Mouse (Mus musculus) induced T-regulatory cell, adult 2 months (primary cell): ENCODE measurements at regions not wholly inside any gene's neighbourhood (a gene's known extent, or its start where the extent isn't known, plus 50 kb on each side); places are given as distances from the start of the nearest gene placed in this dataset.

Experiments
- DNase-seq: peaks from one replicate; pipeline ENCODE4 v3.0.0-alpha.2; 2012; ENCODE audit warnings: low read depth

DNA sequence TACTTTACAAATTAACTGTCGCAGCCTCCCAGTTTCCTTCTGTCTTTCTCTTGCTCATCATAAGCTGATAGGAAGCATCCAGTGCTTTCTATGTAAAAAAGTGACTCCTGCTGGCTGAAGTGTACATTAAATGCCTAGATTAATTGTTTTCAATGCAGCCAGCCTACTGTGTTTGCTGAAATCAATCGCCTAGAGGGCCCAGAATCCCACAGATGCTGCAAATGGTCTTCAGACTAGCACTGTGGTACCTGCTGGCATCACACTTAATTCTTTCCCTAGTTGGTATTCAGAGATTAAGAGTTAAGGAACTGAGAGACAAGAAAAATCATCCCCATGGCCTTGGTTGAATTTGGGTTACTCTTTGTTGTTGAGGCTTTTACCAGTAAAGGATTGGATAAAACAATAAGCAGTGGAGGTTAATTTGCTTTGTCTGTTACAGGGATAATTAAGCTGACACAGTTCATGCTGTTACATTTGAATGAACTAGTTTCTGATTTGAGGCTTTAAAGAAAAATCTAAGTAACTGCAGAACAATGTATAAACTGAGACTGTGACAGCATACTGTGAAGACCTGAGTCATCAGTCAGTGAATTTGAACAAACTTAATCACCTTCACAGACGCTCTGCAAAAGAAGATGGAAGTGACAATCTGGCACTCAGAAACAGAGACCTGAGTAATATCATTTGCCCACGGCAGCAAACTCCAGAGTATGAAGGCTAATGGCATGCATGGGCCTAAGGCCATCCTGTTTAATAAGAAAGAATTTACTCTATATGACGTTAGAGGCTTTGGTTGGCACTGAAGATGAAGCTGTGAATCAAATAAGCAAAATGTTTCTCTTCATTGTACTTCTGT, 339.0 kb upstream of the Ddi1 start:
- DNase-seq = no peak
